Mouse (Mus musculus) T-helper 2 cell (primary cell): ENCODE results near the gene Frmd8.

ENCODE experiments used
- in situ Hi-C: fragments of 300-600 bp; cut with MboI, MseI; formaldehyde crosslinking; loops from one replicate; pipeline ENCODE4 v1.15.1; 2025; ENCODE audit warnings: high pct_unique_total_duplicates

Gene Frmd8

DNA sequence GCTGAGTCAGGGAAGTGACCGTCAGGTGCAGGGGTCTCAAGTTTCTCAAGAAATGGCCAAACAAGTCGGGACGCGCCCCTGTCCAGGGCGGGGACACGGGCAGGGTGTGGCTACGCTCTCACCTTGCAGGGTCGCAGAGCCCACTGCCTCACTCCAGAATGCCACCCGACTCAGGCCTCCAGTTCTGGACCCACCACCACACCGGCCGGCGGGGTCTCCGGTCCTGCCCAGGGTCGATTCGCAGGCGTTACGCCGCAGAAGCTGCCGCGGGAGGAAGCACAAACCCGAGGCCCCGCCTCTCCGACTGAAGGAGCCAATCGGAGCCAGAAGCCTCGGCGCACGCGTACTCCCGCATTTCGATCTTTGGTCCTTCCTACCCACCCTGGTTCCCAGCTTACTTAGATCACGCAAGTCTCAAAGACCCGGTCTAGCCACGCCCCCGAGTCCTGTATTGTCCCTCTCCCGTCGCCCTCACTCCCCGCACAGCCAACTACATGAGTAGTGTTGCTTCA, at the start of gene Frmd8:
Frmd8 (minus strand) TSS at position 306 of the 512 bp plus-strand sequence.
- in situ Hi-C loops = loop anchor here (5.0 kb wide), 2 partner anchors 33 to 83 kb away; no protein-coding TSS in a partner anchor

DNA sequence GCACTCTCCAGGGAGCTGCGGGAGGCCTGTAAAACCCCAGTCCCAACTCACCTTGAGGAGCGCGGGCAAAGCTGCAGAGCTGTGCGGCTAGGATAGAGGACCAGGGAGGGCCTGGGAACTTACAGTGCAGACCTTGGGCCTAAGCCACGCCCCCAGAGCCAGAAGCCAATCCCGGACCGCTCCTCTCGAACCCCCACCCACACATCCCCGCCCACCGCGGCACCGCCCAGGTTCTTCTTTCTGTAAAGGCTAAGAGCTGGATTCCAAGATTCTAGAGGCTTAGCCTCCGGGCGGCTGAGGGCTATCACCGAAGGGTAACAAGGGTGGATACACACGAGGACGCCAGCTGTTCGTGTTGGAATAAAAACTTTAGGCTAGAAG, 49.6 kb upstream of the Frmd8 start, which contains the start of gene Cdc42ep2:
Cdc42ep2 (minus strand) TSS at position 104 of the 381 bp plus-strand sequence.
- in situ Hi-C loops = loop anchor here (5.0 kb wide), 1 partner anchor 33 kb away; no protein-coding TSS in a partner anchor

DNA sequence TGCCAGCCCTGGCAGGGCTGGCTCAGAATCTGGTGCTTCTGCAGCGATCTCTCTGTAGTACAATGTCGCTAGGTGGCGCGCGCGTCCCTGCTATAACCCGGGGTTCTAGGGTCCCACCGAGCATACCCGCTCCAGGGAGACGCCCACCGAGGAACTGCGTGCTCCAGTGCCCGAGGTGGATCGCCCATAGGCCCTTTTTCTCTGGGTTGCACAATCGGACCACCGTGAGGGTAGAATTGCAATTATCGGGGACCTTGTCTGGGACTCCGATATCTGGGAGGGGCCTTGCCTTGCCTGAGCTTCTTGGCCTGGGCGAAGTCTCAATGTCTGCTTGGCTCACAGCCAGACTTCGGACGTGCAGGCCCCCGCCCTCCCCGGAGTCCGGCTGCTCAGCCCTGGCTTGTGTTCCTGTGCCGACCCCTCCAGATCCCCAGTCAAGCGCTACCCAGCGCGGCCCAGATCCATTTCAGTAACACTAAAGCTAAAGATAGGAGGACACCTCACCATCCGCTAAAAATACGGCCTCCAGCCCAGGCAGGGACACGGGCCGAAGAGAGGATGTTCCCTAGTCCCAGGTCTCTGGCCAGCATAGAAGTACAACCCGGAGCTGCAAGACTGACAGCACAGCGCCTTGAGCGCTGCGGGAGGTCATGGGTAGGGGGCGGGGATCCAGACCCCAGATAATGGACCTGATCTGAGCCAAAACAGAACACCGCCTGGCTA, 49.1 kb upstream of the Frmd8 start:
- in situ Hi-C loops = loop anchor here (5.0 kb wide), 1 partner anchor 33 kb away; no protein-coding TSS in a partner anchor

DNA sequence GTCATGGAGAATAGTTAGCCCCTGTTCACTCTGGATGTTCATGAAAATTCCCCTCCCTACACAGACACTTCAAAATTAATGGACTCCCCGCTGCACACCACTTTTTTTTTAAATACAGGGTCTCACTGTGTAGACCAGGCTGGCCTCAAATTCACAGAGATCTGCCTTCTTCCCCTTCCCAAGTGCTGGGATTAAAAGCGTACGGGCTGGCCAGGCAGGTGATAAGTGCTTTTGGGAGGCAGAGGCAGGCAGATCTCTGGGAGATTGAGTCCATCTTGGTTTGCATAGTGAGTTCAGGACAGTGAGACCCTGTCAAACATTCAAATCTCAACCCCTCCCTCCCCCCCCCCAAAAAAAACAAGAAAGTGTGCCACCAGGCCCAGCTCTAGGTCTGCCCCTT, 47.9 kb upstream of the Frmd8 start:
- in situ Hi-C loops = loop anchor here (5.0 kb wide), 1 partner anchor 34 kb away; no protein-coding TSS in a partner anchor

GRCm38 (mm10) chr19:5922119-5922942, 47.3 kb upstream of the Frmd8 start:
- in situ Hi-C loops = loop anchor here (5.0 kb wide), 1 partner anchor 35 kb away; no protein-coding TSS in a partner anchor

GRCm38 (mm10) chr19:5921715-5922114, 46.6 kb upstream of the Frmd8 start:
- in situ Hi-C loops = loop anchor here (5.0 kb wide), 1 partner anchor 36 kb away; no protein-coding TSS in a partner anchor

DNA sequence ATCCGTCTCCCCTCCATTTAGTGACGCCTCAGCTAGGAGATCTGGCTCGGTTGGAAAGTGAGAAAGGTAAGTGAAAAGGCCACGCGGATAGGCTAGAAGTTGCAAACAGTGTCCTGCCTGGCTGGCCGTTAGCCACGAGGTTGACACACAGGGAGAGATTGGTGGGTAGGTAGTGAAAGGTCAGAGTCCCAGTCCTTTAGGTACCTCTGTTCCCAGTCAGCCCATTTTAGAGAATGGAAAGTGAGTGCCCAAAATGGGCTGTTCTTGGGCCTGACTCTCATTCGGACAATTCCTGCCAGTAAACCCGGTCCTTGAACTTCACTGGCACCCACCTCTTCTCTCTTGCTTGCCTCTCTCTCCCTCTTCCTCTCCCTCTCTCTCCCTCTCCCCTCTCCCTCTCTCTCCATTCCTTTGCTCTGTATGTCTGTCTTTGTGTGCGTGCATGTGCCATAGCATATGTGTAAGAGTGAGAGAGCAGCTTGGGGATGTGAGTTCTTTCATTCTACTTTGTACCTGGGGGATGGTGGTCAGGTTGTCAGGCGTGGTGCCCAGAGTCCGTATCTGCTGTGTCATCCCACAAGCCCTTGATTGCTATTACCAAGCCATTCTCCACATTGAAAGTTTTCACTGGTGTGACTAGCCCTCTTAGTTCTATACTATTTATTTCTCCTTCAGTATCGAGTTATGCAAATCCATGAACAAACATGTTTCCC, 38.1 kb upstream of the Frmd8 start, which contains the start of gene Dpf2:
Dpf2 (minus strand) TSS at position 4 of the 713 bp plus-strand sequence.
- in situ Hi-C loops = no loop called here

DNA sequence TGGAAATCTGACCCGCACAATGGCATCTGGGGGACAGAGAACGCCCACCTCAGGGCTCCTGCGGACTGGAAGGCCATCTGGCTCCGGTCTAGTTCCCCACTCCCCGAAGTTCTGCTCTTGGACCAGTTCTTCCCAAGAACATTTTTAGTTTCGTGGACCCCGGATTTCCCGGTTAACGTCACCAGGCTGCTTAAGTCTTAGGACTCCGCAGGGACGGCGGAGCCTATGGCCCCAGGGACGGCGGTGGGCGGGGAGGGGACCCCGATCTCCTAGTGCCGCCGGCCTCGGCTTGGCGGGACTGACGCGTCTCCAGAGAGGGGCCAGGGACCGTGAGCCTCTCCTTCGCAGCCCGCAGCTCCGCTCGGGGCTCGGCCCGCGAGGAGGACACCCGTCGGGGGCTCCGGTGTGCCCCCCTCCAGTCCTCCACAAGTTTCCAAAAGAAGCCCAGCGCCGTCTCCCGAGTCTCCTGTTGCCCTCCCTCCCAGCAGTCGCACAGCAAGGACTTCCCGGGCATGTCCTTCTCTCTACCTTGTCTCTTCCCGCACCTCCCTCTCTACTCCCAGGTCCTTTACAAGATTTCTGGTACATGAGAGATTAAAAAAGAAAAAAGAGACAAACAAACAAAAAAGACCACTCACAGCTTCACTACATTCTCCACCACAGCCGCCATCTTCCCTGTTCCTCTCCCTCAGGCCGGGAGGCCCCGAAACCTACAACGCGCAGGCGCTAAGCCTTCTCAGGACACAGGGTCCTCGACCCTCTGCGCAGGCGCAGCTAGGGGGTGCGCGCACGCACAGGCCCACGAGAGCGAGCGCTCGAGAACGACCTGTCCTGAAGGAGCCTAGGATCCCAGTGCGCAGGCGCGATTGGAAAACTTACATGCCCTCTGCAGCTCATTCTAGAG, 37.3 kb upstream of the Frmd8 start:
- in situ Hi-C loops = no loop called here

DNA sequence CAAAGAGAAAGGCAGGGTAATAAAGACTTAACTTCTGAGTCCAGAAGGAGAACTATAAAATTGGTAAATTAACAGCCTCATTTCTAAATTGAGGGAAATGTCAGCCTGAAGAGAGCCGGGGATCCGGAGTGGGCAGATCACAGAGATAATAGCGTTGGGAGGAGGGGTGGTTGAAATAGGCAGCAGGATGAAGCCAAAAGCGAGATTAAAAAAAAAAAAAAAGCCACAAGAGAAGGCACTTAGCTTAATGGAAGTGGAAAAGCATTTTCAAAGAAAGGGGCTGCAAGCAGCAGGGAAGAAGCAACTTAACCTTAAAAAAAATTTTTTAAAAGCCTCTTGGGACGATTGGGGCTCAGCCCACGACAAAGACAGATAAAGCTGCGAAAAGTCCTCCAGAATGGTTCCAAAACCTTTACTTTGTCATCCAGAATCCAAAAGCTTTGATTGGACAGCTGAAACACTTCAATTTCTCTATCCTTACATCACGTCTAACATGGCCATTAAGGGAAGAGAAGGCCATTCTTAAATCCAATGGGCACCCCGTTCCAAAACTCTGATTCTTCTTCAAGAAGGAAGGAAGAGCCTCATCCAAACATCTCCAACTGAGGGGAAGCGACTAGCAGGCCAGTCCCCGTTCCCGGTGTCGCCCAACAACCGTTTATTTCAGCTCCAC, 36.5 kb upstream of the Frmd8 start:
- in situ Hi-C loops = no loop called here

DNA sequence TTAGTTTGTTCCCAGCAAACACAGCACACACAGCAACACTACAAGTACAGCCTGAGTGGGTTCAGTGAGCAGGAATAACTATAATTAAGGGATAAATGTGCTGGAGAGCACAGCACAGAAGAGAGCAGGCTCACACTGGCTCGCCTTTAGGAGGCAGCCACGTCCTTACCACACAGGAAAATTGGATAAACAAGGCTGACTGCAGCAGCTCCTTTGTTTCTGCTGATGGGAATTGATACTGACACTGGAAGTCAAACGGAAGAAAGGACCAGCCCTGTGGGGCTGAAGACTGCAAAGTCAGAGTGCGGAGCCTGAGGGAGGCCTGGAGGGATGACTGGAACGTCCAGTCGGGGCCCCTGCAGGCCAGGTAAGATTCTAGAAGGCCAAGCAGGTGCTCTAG, 35.1 kb upstream of the Frmd8 start:
- in situ Hi-C loops = no loop called here

GRCm38 (mm10) chr19:5907275-5907674, 32.2 kb upstream of the Frmd8 start:
- in situ Hi-C loops = no loop called here

DNA sequence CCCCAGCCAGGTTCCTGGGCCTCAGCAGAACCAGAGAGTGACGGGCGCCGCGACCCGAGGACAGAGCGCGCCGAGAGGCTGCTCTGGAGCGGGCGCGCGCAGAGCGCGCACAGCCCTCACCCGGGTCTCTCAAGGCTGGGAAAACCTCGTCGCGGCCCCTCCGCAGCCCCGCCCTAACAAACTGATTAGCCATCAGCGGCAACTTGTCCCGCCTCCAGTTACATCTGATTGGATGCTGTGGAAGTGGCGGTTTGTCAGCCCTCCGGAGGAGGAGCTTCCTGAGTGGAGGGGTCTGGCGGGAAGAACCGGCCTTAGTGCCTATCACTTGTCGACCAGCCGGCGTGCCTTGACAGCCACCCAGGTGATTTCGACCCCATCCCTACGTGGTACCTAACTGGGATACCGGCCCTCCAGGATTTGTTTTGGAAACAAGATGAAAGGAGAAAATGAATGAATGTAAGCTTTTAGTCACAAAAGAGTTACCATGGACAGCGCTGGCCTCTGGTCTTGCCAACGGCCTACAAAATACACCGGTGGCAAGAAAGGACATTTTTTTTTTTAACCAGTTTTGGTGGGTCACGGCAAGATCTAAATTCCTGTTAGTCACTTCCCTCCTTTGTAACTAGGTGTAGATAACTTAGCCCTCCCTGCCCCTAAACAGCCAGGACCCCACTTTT, 19.1 kb upstream of the Frmd8 start, which contains the start of gene Tigd3:
Tigd3 (minus strand) TSS at position 148 of the 677 bp plus-strand sequence.
- in situ Hi-C loops = no loop called here

DNA sequence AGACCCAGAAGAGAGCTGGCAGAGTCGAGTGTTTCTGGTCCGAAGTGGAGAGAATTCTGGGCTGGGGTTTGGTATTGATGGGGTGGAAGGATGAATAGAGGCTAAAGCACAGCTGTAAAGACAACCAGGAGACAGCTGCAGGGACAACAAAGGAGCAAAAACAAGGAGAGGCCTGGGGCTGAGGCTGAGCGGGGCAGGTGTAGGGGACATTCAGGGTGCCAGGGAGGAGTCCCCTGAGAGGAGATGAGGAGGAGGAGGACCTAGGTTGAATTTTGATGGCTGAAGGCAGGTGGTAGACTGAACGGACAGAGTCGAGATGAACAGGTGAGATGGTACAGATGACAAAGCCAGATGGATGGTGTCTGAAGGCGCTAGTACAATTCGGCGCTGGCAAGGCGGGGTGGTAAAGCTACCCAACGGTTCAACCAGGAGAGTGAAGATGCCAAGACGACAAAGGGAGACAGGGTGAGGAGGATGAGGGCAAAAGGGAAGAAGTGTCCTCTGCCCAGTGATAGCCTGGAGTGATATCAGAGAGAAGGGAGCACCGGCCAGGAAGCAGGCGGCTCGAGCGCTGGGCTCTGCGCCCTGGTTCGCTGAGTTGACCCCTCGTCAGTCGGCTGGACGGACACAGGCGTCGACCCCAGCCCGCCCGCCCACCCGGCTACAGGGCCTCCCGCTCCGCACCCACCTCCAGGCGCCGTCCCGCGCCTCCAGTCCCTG, 18.4 kb upstream of the Frmd8 start:
- in situ Hi-C loops = no loop called here

DNA sequence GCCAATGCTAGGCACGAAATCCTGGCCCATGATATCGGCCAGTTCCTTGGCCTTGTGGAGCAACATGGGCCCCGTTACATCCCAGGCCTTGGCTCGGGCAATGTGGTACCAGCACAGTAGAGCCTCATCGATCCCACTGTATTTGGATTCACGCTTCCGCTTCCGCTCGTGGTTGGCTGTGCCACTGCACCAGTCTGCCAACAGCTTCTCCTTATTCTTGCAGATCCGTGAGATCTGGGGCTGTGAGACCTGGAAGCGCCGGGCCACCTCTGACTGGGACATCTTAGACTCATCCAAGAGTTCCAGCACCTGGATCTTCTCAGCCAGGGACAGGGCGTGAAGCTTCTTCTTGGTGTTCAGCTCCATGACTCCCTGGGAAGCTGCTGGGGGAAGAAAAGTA, 17.7 kb upstream of the Frmd8 start:
- in situ Hi-C loops = no loop called here

DNA sequence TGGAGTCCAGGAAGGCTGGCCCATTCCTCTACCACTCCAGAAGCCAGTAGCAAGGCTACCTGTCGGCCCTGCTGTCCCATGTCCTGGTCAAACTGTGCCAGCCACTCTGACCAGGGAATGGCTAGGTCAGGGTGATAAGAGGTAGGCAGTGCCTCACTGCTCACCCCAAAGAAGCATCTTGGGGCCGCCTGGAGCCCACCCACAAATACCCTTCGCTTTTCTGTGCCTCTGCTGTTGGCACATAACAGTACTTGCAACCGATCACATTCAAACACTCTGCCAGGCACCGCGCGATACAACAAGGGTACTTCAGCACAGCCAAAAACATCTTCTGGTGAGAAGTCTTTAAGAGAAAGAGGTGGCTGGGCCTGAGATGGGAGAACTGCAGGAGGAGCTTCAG, 17.2 kb upstream of the Frmd8 start:
- in situ Hi-C loops = no loop called here

DNA sequence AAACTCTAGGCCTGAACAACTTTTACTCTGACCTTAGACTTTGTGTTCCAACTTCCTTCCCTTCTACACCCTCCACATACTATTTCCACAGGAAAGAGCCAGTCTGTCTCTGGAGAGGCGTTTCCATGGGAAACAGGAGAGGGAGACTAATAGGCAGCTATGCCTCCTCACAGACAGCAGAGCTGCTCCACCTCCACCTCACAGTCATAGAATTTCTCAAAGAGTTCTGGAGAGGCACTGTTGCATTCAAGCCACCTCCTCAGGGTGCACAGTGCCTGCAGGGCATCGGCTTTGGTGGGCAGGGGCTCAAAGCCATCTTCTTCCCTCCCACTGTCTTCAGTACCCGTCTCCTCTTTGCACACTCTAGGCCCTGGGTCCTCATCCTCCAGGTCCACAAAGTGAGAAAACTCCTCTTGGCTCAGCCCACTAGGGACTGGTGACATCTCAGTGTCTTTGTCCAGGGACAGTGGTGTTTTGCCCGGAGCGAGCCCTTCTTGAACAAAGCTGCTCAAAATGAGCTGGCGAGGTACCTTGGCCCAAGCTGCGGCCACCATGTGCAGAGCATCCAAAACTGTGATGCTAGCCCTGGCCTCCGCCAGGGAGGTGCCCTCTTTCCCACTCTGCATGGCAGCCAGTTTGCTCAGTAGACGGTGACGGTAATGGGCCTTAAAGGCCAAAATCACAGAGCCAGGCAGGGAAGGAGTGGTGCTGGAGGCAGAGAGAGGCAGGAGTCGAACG, 16.6 kb upstream of the Frmd8 start:
- in situ Hi-C loops = no loop called here

DNA sequence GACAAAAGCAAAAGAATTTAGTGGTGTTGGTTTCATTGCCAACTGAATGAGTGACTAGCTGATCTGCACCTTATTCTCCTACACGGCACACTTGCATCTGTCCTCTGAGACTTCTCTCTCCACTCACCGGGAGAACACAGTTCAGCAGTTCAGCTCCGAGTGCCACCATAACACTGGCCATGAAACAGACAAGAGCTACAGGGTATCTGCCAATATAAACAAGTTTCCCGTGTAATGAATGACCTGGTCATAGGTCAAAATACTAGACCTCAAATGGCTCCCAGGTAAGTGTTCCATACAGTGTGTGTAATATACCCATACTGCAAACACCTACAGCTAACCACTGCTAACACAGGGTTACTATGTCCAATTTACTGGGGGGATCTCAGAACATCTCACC, 14.1 kb upstream of the Frmd8 start:
- in situ Hi-C loops = no loop called here
